Mouse (Mus musculus): Measurements from ENCODE around the gene Gli2.
A peak's percentile ranks its signal among the peaks of the same experiment; 100 is the strongest.

The Gli2 gene

GRCm38 (mm10) chr1:119053402-119053841 is at the start of gene Gli2:
Gene Gli2 (minus strand): TSS chr1:119053619.
- DNase-seq (ENCODE audit: low spot score) = peak; percentile 38

GRCm38 (mm10) chr1:119097921-119098521 is 44.6 kb upstream of the Gli2 start:
- no peak for DNase-seq (ENCODE audit: low spot score)

- DNase-seq (ENCODE audit: low spot score) = peak; percentile 42
Observed at GRCm38 (mm10) chr1:119093739-119094138, 40.3 kb upstream of the Gli2 start.

GRCm38 (mm10) chr1:119089887-119090620 is 36.6 kb upstream of the Gli2 start:
- no peak for DNase-seq (ENCODE audit: low spot score)

- DNase-seq (ENCODE audit: low spot score) = peak; percentile 86
Observed at GRCm38 (mm10) chr1:119087539-119087938, 34.1 kb upstream of the Gli2 start.

- no peak for DNase-seq (ENCODE audit: low spot score)
Observed at GRCm38 (mm10) chr1:119085771-119086170, 32.4 kb upstream of the Gli2 start.

- DNase-seq (ENCODE audit: low spot score) = peak; percentile 55
Observed at GRCm38 (mm10) chr1:119083468-119083921, 30.1 kb upstream of the Gli2 start.

GRCm38 (mm10) chr1:119082231-119082991 is 29.0 kb upstream of the Gli2 start:
- peak; percentile 32 for DNase-seq (ENCODE audit: low spot score)

GRCm38 (mm10) chr1:119077933-119078332 is 24.5 kb upstream of the Gli2 start:
- no peak for DNase-seq (ENCODE audit: low spot score)

GRCm38 (mm10) chr1:119076333-119076732 is 22.9 kb upstream of the Gli2 start:
- DNase-seq (ENCODE audit: low spot score) = no peak

GRCm38 (mm10) chr1:119075916-119076315 is 22.5 kb upstream of the Gli2 start:
- DNase-seq (ENCODE audit: low spot score) = no peak

- no peak for DNase-seq (ENCODE audit: low spot score)
Observed at GRCm38 (mm10) chr1:119075500-119075899, 22.1 kb upstream of the Gli2 start.

GRCm38 (mm10) chr1:119074910-119075309 is 21.5 kb upstream of the Gli2 start:
- no peak for DNase-seq (ENCODE audit: low spot score)

GRCm38 (mm10) chr1:119073876-119074275 is 20.5 kb upstream of the Gli2 start:
- no peak for DNase-seq (ENCODE audit: low spot score)

- no peak for DNase-seq (ENCODE audit: low spot score)
Observed at GRCm38 (mm10) chr1:119064892-119065671, 11.7 kb upstream of the Gli2 start.

- DNase-seq (ENCODE audit: low spot score) = no peak
Observed at GRCm38 (mm10) chr1:119056491-119056890, 3.1 kb upstream of the Gli2 start.

- no peak for DNase-seq (ENCODE audit: low spot score)
Observed at GRCm38 (mm10) chr1:119055801-119056200, 2.4 kb upstream of the Gli2 start.

GRCm38 (mm10) chr1:119054468-119054867 is 1.0 kb upstream of the Gli2 start:
- no peak for DNase-seq (ENCODE audit: low spot score)

GRCm38 (mm10) chr1:119053872-119054354 is 494 bp upstream of the Gli2 start:
- no peak for DNase-seq (ENCODE audit: low spot score)

- no peak for DNase-seq (ENCODE audit: low spot score)
Observed at GRCm38 (mm10) chr1:119052631-119053177, 715 bp downstream of the Gli2 start.

- no peak for DNase-seq (ENCODE audit: low spot score)
Observed at GRCm38 (mm10) chr1:119051938-119052551, 1.4 kb downstream of the Gli2 start.
